Mouse (Mus musculus): ENCODE measurements around the gene Xaf1.
"Not testable (repeated sequence)": the region's sequence is repeated elsewhere in the genome, so short reads cannot be mapped to it uniquely, and the experiment has no call there.

The Xaf1 gene

GRCm38 (mm10) chr11:72311355-72312001, 10.0 kb downstream of the Xaf1 start:
- peak; percentile 47 for DNase-seq (ENCODE audit: low read depth, low spot score)

- peak; percentile 43 for DNase-seq (ENCODE audit: low read depth, low spot score)
Measured at GRCm38 (mm10) chr11:72314151-72314895, 12.9 kb downstream of the Xaf1 start, which contains the start of gene Fbxo39. Gene Fbxo39, plus strand, starts transcription at chr11:72314444.

- DNase-seq (ENCODE audit: low read depth, low spot score): no peak
Measured at GRCm38 (mm10) chr11:72318026-72318425, 16.6 kb downstream of the Xaf1 start.

- peak; percentile 75 for DNase-seq (ENCODE audit: low read depth, low spot score)
Measured at GRCm38 (mm10) chr11:72324431-72324830, 23.0 kb downstream of the Xaf1 start.

GRCm38 (mm10) chr11:72325701-72326100, 24.3 kb downstream of the Xaf1 start:
- no peak for DNase-seq (ENCODE audit: low read depth, low spot score)

GRCm38 (mm10) chr11:72332951-72333667, 31.7 kb downstream of the Xaf1 start:
- DNase-seq (ENCODE audit: low read depth, low spot score): no peak

- DNase-seq (ENCODE audit: low read depth, low spot score): no peak
Measured at GRCm38 (mm10) chr11:72334653-72335052, 33.2 kb downstream of the Xaf1 start.

GRCm38 (mm10) chr11:72336726-72337125, 35.3 kb downstream of the Xaf1 start:
- no peak for DNase-seq (ENCODE audit: low read depth, low spot score)

GRCm38 (mm10) chr11:72338437-72338871, 37.0 kb downstream of the Xaf1 start:
- no peak for DNase-seq (ENCODE audit: low read depth, low spot score)

- no peak for DNase-seq (ENCODE audit: low read depth, low spot score)
Measured at GRCm38 (mm10) chr11:72339716-72340115, 38.3 kb downstream of the Xaf1 start.

- peak; percentile 91 for DNase-seq (ENCODE audit: low read depth, low spot score)
Measured at GRCm38 (mm10) chr11:72342549-72343237, 41.3 kb downstream of the Xaf1 start.

- not testable (repeated sequence) for DNase-seq (ENCODE audit: low read depth, low spot score)
Measured at GRCm38 (mm10) chr11:72343238-72343625, 41.8 kb downstream of the Xaf1 start.

- DNase-seq (ENCODE audit: low read depth, low spot score): peak; percentile 86
Measured at GRCm38 (mm10) chr11:72343904-72344303, 42.5 kb downstream of the Xaf1 start.

- DNase-seq (ENCODE audit: low read depth, low spot score): no peak
Measured at GRCm38 (mm10) chr11:72344486-72344885, 43.1 kb downstream of the Xaf1 start.

- no peak for DNase-seq (ENCODE audit: low read depth, low spot score)
Measured at GRCm38 (mm10) chr11:72348563-72348962, 47.1 kb downstream of the Xaf1 start.

- DNase-seq (ENCODE audit: low read depth, low spot score): no peak
Measured at GRCm38 (mm10) chr11:72349016-72349415, 47.6 kb downstream of the Xaf1 start.

- DNase-seq (ENCODE audit: low read depth, low spot score): no peak
Measured at GRCm38 (mm10) chr11:72349652-72350051, 48.2 kb downstream of the Xaf1 start.

GRCm38 (mm10) chr11:72352272-72352671, 50.8 kb downstream of the Xaf1 start:
- DNase-seq (ENCODE audit: low read depth, low spot score): no peak

GRCm38 (mm10) chr11:72353186-72353585, 51.8 kb downstream of the Xaf1 start:
- DNase-seq (ENCODE audit: low read depth, low spot score): peak; percentile 57

- DNase-seq (ENCODE audit: low read depth, low spot score): peak; percentile 90
Measured at GRCm38 (mm10) chr11:72354971-72355728, 53.7 kb downstream of the Xaf1 start.

All from ES-CJ7 (cell line).